Mouse (Mus musculus) hindbrain, embryonic 16.5 days (tissue): ENCODE measurements at regions not wholly inside any gene's neighbourhood (a gene's known extent, or its start where the extent isn't known, plus 50 kb on each side); places are given as distances from the start of the nearest gene placed in this dataset.

ENCODE experiments used
- ATAC-seq: fragments of 200-750 bp; cut with Nextera tagmentation; 2 replicates; pipeline ENCODE4 v1.8.0; 2017; ENCODE audit warnings: moderate TSS enrichment, moderate library complexity
- H3K27ac ChIP-seq: fragments of 300-500 bp; sonication (generic); 2 replicates; pipeline ENCODE4 v1.5.1; 2014; ENCODE audit warnings: low read depth, mild to moderate bottlenecking, control low read depth, low read length, moderate library complexity
- H3K27me3 ChIP-seq: fragments of 300-500 bp; sonication (generic); replicated peaks from 2 replicates; pipeline ENCODE4 v1.6.1; 2014; ENCODE audit warnings: low read length; ENCODE audit not compliant: control insufficient read depth, insufficient read depth
- H3K36me3 ChIP-seq: fragments of 300-500 bp; sonication (generic); 2 replicates; pipeline ENCODE4 v1.6.1; 2014; ENCODE audit warnings: mild to moderate bottlenecking, low read length, moderate library complexity, mixed read lengths; ENCODE audit not compliant: control insufficient read depth, insufficient read depth
- H3K4me1 ChIP-seq: fragments of 300-500 bp; sonication (generic); 2 replicates; pipeline ENCODE4 v1.6.1; 2014; ENCODE audit warnings: low read depth, low read length; ENCODE audit not compliant: control insufficient read depth, insufficient read depth
- H3K4me2 ChIP-seq: fragments of 300-500 bp; sonication (generic); 2 replicates; pipeline ENCODE4 v1.6.1; 2014; ENCODE audit warnings: mild to moderate bottlenecking, low read length, control low read depth, moderate library complexity
- H3K4me3 ChIP-seq: fragments of 300-500 bp; sonication (generic); 2 replicates; pipeline ENCODE4 v1.5.1; 2014; ENCODE audit warnings: mild to moderate bottlenecking, low read length, control low read depth, moderate library complexity
- H3K9ac ChIP-seq: fragments of 300-500 bp; sonication (generic); 2 replicates; pipeline ENCODE4 v1.6.1; 2014; ENCODE audit warnings: low read depth, mild to moderate bottlenecking, control low read depth, low read length, moderate library complexity
- H3K9me3 ChIP-seq: fragments of 300-500 bp; sonication (generic); 2 replicates; pipeline ENCODE4 v1.6.1; 2014; ENCODE audit warnings: mild to moderate bottlenecking, low read length, moderate library complexity; ENCODE audit not compliant: control insufficient read depth
- WGBS: fragments of 180-500 bp; shearing (Covaris S2); extraction: QIAGEN DNeasy Blood & Tissue Kit; methylation state at CpG from one replicate; pipeline ENCODE4 v1.1.7; 2014; 5-methylcytosine and 5-hydroxymethylcytosine counted together

- Histone ChIP-seq H3K27ac (no peak overlapping the region), H3K9ac (no peak overlapping the region), H3K9me3 (no peaks in the 10 kb centered on the region), H3K27me3 (no peaks in the 10 kb centered on the region), H3K36me3 (no peaks in the 10 kb centered on the region), H3K4me2 (no peak overlapping the region), H3K4me3 (no peak overlapping the region), H3K4me1 (no peaks in the 10 kb centered on the region)
- no peak for ATAC-seq
- 90% methylated on average over 2 of the region's 2 CpGs for WGBS
Measured at GRCm38 (mm10) chr6:31625055-31625454, 61.3 kb upstream of the Podxl start.

GRCm38 (mm10) chr6:31624374-31624773, 60.6 kb upstream of the Podxl start:
- Histone ChIP-seq H3K9ac (no peak overlapping the region), H3K36me3 (no peaks in the 10 kb centered on the region), H3K27me3 (no peaks in the 10 kb centered on the region), H3K4me3 (no peak overlapping the region), H3K4me2 (no peak overlapping the region), H3K4me1 (no peaks in the 10 kb centered on the region), H3K27ac (no peak overlapping the region), H3K9me3 (no peaks in the 10 kb centered on the region)
- WGBS = 80% methylated on average over 10 of the region's 10 CpGs
- no peak for ATAC-seq

- ATAC-seq = no peak
- Histone ChIP-seq H3K4me3 (no peak overlapping the region), H3K27ac (no peak overlapping the region), H3K9me3 (no peaks in the 10 kb centered on the region), H3K4me2 (no peak overlapping the region), H3K9ac (no peak overlapping the region), H3K36me3 (no peaks in the 10 kb centered on the region), H3K27me3 (no peaks in the 10 kb centered on the region), H3K4me1 (no peaks in the 10 kb centered on the region)
- 76% methylated on average over 6 of the region's 6 CpGs for WGBS
Measured at GRCm38 (mm10) chr6:31621023-31621422, 57.2 kb upstream of the Podxl start.

- H3K4me2 ChIP-seq = no peak overlapping the region
Measured at GRCm38 (mm10) chr6:31618852-31619251, 55.1 kb upstream of the Podxl start.

GRCm38 (mm10) chr6:31617341-31617740, 53.6 kb upstream of the Podxl start:
- 82% methylated on average over 8 of the region's 8 CpGs for WGBS
- no peak overlapping the region for H3K4me2 ChIP-seq
- H3K4me3 ChIP-seq = no peak overlapping the region
- no peaks in the 10 kb centered on the region for H3K36me3 ChIP-seq
- H3K9ac ChIP-seq = no peak overlapping the region
- no peak for ATAC-seq
- H3K9me3 ChIP-seq = no peaks in the 10 kb centered on the region
- no peaks in the 10 kb centered on the region for H3K27me3 ChIP-seq
- no peaks in the 10 kb centered on the region for H3K4me1 ChIP-seq
- no peak overlapping the region for H3K27ac ChIP-seq

More at GRCm38 (mm10) chr6:31618852-31619251, 55.1 kb upstream of the Podxl start:
- H3K9me3 ChIP-seq = no peaks in the 10 kb centered on the region
- H3K4me3 ChIP-seq = no peak overlapping the region
- ATAC-seq = no peak
- H3K36me3 ChIP-seq = no peaks in the 10 kb centered on the region
- WGBS = 73% methylated on average over 2 of the region's 2 CpGs
- H3K9ac ChIP-seq = no peak overlapping the region
- no peak overlapping the region for H3K27ac ChIP-seq
- H3K4me1 ChIP-seq = no peaks in the 10 kb centered on the region
- H3K27me3 ChIP-seq = no peaks in the 10 kb centered on the region

- Histone ChIP-seq H3K4me1 (no peaks in the 10 kb centered on the region), H3K27ac (no peak overlapping the region), H3K4me3 (no peak overlapping the region), H3K36me3 (no peaks in the 10 kb centered on the region), H3K4me2 (no peak overlapping the region), H3K9ac (no peak overlapping the region), H3K9me3 (no peaks in the 10 kb centered on the region), H3K27me3 (no peaks in the 10 kb centered on the region)
- ATAC-seq = no peak
- WGBS = 80% methylated on average over 4 of the region's 4 CpGs
Measured at GRCm38 (mm10) chr6:31615426-31615970, 51.7 kb upstream of the Podxl start.

- H3K27ac ChIP-seq = no peak overlapping the region
- no peak overlapping the region for H3K4me3 ChIP-seq
- no peak for ATAC-seq
- 93% methylated on average over 4 of the region's 4 CpGs for WGBS
- H3K4me2 ChIP-seq = no peak overlapping the region
- H3K36me3 ChIP-seq = no peaks in the 10 kb centered on the region
- H3K9me3 ChIP-seq = no peaks in the 10 kb centered on the region
- no peak overlapping the region for H3K9ac ChIP-seq
- H3K27me3 ChIP-seq = no peaks in the 10 kb centered on the region
- H3K4me1 ChIP-seq = no peaks in the 10 kb centered on the region
Measured at GRCm38 (mm10) chr6:31614563-31614962, 50.8 kb upstream of the Podxl start.

GRCm38 (mm10) chr6:31613590-31614319, 50.0 kb upstream of the Podxl start:
- H3K4me3 ChIP-seq = no peak overlapping the region
- no peak overlapping the region for H3K27ac ChIP-seq
- no peak for ATAC-seq
- H3K4me2 ChIP-seq = no peak overlapping the region
- no peaks in the 10 kb centered on the region for H3K9me3 ChIP-seq
- 71% methylated on average over 13 of the region's 13 CpGs for WGBS
- H3K9ac ChIP-seq = no peak overlapping the region
- no peaks in the 10 kb centered on the region for H3K27me3 ChIP-seq
- no peaks in the 10 kb centered on the region for H3K36me3 ChIP-seq
- no peaks in the 10 kb centered on the region for H3K4me1 ChIP-seq
